Mouse (Mus musculus): ENCODE measurements around the gene Fgfr2.

GRCm38 (mm10) chr7:132264763-132265162 is 858.4 kb downstream of the Fgfr2 start:
- TF ChIP-seq POLR2A (IDR thresholded peaks at IDR 0.05; ENCODE audit: insufficient read length, low read depth): no peak
- TF ChIP-seq MAX (IDR thresholded peaks at IDR 0.05; ENCODE audit: low read depth): no peak
- TF ChIP-seq POLR2AphosphoS2 (IDR thresholded peaks at IDR 0.05; ENCODE audit: insufficient read length, low read depth): no peak
- TF ChIP-seq E2F4 (IDR thresholded peaks at IDR 0.05; ENCODE audit: insufficient read depth): no peak
- TF ChIP-seq MYOG (IDR thresholded peaks at IDR 0.05; ENCODE audit: control insufficient read depth in 1 of 3, insufficient read depth in 1 of 3, insufficient read length in 2 of 3, low read depth in 2 of 3): no peak
- TF ChIP-seq REST (IDR thresholded peaks at IDR 0.05; ENCODE audit: insufficient read depth, insufficient read length): no peak
- TF ChIP-seq USF1 (IDR thresholded peaks at IDR 0.05; ENCODE audit: low read depth): no peak
